Mouse (Mus musculus): Measurements from ENCODE around the gene Prr36.

Gene Prr36

DNA sequence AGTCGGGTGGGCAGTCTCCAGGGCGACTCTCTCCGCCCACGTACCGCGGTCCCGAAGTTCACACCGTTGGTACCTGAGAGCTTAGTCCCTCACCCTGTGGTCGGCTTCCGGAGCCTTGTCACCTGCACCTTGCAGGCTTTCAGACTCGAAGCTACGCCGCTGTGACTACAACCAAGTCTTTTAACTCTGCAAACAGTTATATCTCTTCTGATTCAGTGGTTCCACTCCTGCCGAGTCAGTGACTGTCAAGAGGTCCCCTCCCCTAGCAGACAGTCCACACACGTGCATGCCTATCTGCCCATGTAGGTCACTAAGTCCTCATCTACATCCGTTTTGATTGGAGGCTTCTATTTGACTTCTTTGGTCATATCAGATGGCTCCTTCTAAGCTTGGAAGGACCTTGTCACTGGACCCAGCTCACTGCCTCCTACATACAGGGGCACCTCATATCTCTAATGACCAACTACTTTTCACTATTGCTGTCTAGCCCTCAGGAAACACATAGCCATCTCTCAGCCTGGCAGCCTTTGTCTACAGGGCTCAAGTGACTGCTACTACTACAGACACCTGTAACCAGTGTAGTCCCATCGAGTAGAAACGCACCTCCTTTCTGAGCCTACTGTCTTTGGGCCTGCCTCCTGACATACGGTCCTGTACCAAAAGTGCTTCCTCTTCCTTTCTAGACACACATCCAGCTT, 22.1 kb upstream of the Prr36 start:
- DNase-seq (ENCODE audit: low read depth, low spot score): no peak

DNA sequence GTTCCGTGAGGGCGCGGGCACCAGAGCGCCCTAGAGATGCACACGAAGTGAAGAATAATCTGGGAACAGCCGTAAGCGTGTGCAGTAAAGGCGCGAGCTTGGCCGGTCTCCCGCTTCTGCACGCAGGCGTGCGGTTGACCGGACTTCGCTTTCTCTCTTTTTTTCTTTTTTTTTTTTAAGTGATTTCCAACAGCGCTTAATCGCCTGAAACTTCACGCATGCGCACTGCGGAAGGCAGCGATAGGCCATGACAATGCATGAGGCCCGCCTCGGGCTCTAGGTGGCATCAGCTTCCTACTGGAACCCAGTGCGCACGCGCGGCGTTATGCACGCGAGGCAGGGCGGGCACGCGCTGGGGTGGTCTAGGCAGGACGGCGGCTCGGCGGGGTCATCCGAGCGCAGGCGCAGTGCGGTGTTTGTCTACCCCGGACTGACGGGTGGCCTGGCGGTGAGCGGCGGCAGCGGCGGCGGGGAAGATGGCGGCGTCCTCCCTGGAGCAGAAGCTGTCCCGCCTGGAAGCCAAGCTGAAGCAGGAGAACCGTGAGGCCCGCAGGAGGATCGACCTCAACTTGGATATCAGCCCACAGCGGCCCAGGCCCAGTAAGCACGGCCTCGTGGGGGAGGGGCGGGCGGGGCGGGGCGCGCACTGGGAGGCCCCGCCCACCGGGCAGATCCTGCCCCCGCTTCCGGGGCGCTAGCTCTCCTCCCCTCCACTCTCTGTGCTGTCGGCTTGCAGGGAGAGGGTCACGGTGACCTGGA, 21.4 kb upstream of the Prr36 start, which contains the start of the genes Map2k7 and Gm49320:
Map2k7 (plus strand) TSS at position 307 of the 759 bp plus-strand sequence.
Gm49320 (plus strand) TSS at position 432 of the 759 bp plus-strand sequence.
- peak; percentile 98 for DNase-seq (ENCODE audit: low read depth, low spot score)

- DNase-seq (ENCODE audit: low read depth, low spot score): no peak
Measured at GRCm38 (mm10) chr8:4237814-4238433, 20.7 kb upstream of the Prr36 start.

- no peak for DNase-seq (ENCODE audit: low read depth, low spot score)
Measured at GRCm38 (mm10) chr8:4230612-4231351, 13.5 kb upstream of the Prr36 start.

DNA sequence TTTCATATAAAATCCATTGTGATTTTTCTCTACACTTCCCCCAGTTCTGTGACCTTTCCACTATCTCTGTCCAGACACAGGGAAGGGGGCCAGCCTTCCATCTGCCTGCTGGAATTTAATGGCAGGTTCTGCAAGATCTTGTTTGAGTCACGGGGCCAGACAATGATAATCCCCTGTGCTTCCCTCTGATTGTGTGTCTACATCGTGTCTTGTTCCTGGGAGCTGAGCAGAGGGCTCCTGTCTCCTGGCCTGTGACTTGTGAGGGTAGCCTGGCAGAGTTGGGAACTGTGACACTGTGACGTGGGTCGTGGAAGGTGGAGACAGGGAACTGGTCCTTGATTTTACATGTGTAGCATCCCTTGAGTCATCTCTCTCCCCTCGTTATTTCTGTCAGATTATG, 12.5 kb upstream of the Prr36 start:
- no peak for DNase-seq (ENCODE audit: low read depth, low spot score)

DNA sequence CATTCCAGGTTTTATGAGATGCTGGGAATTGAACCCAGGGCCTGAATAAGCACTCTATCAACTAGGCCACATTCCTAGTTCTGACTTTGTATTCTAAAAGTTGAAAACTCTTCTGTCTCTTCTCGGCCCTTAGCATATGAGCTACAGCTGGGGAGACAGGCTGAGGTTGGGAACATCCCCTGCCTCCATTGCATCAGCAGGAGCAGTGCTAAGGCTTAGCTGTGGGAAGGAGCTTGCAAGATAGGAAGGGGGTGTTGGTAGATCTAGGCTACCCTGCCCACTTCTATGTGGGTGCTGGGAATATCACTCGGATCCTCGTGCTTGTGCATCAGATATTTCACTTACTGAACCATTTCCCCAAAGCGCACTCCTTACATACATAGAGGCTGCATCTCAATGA, 10.7 kb upstream of the Prr36 start:
- DNase-seq (ENCODE audit: low read depth, low spot score): no peak

- no peak for DNase-seq (ENCODE audit: low read depth, low spot score)
Measured at GRCm38 (mm10) chr8:4226739-4227347, 9.6 kb upstream of the Prr36 start, which contains the start of gene Lrrc8e. TSS of gene Lrrc8e (plus strand) at chr8:4226827.

GRCm38 (mm10) chr8:4226323-4226722, 9.1 kb upstream of the Prr36 start:
- no peak for DNase-seq (ENCODE audit: low read depth, low spot score)

DNA sequence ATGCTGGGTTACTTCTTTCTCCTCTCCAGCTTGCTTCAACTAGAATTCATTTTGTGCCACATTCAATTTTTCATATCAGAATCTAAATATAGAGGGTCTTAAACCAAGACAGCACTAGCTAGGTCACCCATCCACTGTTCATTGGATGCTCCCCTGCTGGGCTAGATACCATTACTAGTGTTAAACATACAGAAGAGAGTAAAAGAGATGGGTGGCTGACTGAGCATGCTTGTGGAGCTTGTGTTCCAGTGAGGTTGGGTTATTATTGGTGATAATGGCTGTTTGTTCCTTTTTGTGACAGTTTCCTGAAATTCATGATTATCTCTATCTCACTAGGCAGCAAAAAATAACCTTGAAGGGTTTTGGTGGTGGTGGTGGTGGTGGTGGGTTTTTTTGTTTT, 4.8 kb upstream of the Prr36 start:
- DNase-seq (ENCODE audit: low read depth, low spot score): no peak

DNA sequence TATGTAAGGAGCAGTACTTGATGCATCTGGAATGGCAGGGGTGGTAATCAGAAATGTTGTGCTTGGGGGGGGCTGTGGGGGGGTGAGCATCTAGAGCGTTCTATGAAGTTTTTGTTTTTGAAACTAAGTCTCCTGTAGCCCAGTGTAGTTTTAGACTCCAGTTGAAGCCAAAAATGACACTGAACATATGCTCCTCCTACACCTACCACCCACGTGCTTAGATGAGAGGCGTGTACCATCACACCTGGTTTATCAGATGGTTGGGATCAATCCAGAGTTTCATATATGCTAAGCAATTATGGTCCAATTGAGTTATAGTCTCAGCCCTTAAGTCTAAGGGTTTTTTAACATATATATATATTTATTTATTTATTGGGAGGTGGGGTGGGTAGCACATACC, 2.4 kb upstream of the Prr36 start:
- DNase-seq (ENCODE audit: low read depth, low spot score): no peak

DNA sequence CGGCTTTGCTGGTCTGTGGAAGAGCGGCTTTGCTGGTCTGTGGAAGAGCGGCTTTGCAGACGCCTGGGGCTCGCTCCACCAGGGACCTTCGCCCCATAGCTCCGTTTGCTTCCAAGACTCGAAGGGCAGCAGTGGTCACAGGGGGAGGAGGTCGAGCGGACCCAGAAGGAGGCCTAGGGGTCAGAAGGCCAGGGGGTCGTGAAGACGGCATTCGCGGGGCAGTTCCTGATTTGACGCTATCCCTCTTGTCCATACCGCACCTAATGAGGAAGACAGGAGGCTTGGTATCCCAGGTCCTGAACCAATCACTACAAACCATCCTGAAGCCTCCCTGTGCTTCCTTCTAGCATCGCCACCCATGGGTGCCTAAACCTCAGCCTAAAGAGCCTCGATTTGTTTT, 963 bp downstream of the Prr36 start:
- no peak for DNase-seq (ENCODE audit: low read depth, low spot score)

DNA sequence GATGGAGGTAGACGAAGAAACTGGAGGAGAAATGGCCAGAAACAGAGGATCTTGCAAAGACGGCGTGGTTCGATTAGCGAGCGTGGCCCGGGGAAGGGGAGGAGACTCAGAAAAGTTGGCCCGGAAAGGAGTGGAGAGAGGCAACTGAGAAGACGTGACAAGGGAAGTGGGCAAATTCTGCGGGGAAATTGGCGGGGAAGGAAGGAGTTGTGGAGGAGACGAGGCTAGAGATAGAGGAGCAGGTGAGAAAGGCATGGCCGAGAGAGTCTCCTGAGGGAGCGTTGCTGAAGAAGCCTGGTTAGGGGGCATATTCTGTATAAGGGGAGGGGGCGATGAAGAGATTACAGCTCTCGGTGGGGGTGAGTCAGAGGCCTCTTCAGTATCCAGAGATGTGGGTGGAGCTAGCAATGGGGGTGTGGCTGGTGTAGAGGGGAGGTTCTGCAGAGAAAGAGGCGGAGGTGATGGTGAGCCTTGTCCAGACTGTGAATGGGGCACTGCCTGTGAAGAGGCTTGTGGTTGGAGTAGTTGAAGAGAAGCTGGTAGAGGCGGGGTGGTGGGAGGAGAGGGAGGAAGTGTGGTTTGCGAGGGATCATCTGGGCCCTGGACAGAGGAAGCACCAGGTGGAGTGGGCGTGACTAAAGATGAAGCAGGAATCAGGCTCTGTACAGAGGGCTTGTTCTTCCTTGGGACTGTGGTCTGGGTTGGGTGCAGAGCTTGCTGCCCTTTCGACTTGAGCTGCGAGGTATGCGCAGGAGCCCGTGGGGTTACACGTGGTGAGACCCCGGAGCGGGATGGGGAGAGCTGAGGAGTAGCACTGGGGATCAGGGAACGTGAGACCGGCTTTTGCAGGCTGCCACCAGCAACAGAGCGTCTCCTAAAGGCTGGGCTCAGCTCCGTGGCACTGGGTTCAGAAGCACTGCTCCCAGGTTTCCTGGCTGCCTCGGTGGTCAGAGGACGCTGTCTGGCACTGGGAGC, 3.0 kb downstream of the Prr36 start:
- no peak for DNase-seq (ENCODE audit: low read depth, low spot score)

DNA sequence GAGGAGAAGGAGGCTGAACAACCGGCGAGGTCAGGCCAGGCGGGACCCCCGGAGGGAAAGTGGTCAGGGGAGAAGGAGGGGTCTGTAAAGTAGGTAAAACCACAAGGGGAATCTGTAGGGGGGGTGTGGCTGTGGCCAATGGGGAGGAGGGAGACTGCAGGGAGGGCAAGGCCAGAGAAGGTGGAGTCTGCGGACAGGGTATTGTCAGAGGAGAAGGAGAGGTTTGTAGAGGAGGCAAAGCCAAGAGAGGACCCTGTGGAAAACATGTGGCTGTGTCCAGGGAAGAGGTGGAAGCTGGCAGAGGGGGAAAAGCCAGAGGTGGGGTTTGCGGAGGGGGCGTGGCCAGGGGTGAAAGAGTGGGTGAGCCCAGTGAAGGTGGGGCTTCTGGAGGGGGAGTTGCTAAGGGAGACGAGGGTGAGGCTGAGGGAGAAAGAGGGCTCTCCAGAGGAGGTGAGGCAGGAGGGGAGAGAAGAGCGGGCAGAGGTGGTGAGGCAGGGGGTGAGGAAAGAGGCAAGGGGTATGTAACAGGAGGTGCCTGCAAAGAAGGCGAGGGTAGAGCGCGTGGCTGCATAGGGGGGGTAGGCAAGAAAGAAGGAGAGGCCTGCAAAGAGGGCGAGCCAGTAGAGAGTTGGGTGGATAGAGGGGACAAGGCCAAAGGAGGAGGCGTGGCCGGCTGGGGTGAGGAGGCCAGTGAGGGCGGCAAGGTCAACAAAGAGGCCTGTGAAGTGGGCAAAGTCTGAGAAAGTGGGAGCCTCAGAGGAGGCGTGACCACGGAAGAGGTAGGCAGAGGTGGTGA, 3.9 kb downstream of the Prr36 start:
- DNase-seq (ENCODE audit: low read depth, low spot score): no peak

- no peak for DNase-seq (ENCODE audit: low read depth, low spot score)
Measured at GRCm38 (mm10) chr8:4212809-4213209, 4.5 kb downstream of the Prr36 start.

- DNase-seq (ENCODE audit: low read depth, low spot score): no peak
Measured at GRCm38 (mm10) chr8:4211097-4211496, 6.2 kb downstream of the Prr36 start.

- no peak for DNase-seq (ENCODE audit: low read depth, low spot score)
Measured at GRCm38 (mm10) chr8:4207016-4207350, 10.3 kb downstream of the Prr36 start.

GRCm38 (mm10) chr8:4206182-4207015, 10.9 kb downstream of the Prr36 start:
- DNase-seq (ENCODE audit: low read depth, low spot score): no peak

DNA sequence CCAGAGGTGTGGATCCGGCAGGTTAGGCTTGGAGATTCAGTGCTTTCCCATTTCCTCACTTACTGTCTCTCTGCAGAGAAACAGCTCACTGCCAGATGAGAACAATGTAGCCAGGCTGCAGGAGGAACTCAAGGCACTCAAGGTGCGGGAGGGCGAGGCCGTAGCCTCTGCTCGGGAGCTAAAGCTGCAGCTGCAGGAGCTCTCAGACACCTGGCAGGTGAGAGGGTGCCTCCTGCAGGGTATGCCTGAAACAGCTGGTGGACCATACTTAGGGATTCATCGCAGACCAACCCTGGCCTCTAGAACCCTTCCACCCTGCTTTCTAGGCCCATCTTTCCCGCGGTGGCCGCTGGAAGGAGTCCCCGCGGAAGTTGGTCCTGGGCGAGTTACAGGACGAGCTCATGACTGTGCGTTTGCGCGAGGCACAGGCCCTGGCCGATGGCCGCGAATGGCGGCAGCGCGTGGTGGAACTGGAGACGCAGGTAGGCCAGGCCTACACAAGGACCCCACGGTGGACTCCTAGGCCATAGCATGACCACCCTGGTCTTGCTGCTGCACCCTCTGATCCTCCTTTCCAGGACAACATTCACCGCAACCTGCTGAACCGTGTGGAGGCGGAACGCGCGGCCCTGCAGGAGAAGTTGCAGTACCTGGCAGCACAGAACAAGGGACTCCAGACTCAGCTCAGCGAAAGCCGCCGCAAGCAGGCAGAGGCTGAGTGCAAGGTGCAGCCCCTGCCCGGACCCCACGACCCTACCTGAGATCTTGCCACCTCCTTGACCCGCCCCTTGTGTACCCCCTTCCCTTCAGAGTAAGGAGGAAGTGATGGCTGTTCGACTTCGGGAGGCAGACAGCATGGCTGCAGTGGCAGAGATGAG, 11.8 kb downstream of the Prr36 start:
- DNase-seq (ENCODE audit: low read depth, low spot score): no peak

All from telencephalon, adult 2 months (tissue).